Mouse (Mus musculus): Measurements from ENCODE around the gene Pam16.

Pam16 gene

DNA sequence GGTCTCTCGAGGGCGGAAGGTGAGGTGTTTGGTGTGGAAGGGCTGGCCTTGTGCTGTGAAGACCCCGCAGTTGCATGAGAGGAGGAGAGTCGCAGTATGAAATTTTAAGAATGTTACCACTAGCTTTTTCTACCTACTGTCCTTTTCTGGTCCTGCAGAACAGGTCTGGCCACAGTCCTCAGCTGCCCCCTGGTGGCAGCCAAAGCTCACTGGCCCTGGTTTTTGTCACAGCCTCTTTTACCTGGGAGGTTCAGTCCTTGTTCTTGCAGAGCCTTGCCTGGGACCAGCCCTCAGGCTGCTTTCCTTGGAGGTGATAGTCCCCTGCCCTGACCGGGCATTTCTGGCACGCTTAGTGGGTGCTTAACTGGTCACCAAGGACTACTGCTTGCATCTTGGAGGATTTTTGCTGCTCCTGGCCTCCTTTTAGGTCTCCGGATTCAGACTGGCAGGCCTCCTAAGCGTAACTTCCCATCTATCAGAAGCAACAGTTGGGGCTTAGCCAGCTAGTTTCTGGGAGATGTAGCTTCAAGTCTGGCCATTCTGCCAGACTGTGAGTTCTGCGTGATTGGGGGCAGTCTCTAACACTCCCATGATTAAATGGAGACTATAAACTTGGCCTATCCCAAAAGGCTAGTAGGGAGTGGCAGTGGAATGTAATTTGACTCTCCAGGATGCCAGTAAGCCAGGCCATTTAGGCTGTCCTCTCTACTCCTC, 16.8 kb downstream of the Pam16 start:
- peak; percentile 84 for DNase-seq

DNA sequence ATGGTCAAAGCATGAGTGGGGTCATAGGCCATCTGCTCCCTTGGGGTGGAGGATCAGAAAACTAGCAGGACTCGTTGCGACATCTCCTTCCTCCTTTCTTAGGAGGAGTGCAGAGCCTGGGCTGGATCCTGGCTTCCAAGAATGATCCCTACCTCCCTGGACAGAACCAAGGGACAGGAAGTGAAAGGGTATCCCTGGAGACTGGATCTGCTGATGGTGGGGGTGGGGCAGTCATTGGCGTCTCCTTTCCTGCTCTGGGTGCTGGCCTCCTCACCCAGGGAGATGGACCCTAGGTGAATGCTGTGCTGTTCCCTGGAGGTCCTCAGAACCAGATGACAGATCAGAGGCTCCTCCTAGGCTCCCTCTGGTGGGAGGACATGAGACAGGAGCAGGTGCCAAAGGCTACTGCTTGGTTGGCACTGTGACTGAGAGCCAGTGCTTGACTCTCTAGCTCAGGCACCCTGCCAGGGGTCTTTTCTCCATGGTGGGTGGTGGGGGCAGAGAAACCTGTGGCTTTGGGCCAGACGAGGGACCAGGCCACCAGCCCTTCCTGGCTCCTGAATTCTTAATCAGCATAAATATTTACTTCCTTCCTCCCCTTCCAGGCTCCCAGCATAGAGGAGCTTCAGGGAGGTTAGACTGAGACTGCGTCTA, 18.2 kb downstream of the Pam16 start:
- DNase-seq = peak; percentile 74

DNA sequence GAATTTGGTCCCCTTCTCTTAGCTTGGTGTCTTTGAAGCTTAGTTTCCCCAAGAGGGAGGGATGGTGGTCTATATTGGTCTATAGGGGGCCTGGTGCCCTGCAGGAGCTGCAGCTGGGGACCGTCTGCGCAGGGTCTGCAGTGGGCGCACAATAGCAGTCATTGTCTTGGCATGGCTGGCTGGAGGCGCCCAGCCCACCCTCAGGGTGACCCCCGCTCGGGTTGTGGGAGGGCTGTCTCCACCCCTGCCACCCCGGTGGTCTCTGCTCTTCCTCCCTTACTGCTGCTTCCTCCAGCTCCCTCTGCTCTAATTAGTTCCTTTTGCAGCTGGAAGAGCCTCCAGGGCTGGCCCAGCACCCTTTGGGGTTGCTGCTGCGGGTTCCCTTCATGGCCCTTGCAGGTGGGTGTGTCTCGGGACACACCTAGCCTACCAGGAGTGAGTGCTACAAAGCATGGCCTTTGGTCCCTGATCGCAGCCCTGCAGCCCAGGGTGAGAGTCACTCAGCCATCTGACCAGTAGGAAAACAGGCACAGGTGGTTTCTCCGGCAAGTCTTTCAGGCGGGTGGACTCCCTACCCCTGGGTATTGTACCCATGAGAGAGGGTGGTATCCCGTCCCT, 19.2 kb downstream of the Pam16 start:
- DNase-seq = peak; percentile 88

DNA sequence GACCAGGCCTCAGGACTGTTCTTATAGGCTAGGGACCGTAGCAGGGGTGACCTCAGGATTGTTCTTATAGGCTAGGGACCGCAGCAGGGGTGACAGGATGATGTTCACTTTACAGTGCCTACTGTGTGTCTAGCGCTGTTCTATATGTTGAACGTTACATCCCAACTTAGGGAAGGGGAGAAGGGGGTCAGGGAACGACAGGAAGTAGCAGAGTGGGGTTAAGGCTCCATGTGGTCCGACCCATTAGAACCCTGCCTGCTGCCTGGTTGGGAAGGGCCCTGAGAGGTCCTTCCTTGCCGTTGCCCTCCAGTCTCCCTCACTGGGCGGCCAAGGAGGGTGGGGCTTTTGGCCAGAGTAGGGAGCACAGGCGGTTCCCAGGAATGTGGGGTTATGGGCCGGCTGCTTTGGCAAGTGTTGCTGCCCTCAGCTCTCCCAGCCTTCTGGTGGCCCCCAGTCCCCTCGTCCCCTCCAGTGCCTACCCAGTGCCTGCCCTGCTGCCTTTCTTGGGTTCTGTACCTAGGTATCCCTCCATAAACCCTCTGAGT, 20.4 kb downstream of the Pam16 start:
- no peak for DNase-seq

DNA sequence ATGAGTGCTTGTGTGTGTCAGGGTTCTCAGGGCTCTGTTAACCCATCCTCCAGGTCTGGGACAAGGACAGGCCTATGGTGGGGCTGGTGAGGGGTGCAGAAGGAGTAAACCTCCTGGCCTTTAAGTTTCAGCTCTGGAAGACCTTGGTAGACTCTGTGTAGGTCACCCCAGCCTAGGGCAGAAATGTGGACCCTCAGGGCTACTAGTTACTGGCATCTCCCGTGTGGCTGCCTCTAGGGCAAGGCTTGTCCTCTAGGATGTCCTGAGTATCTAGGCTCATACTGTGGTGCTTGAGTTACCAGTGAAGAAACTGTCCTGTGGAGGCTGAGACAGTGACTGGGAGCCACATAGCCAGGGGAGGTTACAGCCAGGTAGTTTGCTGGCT, 21.3 kb downstream of the Pam16 start:
- no peak for DNase-seq

DNA sequence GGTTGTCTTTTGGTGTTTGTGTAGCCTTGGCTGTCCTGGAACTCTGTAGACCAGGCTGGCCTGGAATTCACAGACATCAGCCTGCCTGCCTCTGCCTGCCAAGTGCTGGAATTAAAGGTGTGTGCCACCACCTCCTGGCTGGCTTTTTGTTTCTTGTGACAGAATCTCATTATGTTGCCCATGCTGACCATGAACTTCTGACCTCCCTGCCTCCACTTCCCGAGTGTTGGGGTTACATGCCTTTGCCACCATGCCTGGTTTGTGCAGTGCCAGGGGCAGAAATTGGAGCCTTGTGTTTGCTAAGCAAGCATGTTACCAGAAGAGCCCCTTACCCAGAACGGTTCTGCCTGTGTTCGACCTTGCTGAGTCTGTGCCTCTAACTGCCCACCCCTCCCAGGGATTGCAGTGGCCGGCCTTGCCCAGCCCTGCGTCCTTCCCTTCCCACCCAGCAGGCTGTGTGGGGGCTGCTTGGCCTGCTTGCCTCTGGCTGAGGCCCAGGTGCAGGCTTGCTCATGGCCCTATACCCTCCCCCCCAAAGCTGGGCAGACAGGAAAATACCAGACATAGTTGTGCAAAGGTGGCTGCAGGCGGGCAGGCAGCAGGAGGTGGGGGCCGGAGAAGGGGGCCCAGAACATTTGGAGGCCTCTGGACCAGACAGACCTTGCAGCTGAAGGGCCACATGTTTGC, 21.9 kb downstream of the Pam16 start:
- DNase-seq = peak; percentile 27

DNA sequence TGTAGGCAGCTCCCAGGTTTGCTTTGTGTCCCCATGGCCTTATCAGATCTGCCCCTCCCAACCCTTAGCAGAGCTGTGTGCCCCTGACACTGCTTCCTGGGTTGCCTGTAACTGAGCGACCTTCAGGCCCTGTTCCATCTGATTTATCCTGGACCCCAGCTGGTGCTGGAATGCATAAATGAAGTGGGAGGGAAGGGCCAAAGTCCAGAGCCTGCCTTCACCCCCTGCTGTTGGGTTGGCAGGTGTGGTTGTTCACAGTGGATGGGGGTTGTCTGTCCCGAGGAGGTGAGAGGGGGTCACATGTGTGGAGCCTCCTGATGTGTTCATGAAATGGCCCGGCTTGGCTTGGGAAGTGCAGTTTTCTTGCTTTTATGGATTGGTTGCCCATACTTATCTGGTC, 22.6 kb downstream of the Pam16 start:
- DNase-seq = peak; percentile 36

DNA sequence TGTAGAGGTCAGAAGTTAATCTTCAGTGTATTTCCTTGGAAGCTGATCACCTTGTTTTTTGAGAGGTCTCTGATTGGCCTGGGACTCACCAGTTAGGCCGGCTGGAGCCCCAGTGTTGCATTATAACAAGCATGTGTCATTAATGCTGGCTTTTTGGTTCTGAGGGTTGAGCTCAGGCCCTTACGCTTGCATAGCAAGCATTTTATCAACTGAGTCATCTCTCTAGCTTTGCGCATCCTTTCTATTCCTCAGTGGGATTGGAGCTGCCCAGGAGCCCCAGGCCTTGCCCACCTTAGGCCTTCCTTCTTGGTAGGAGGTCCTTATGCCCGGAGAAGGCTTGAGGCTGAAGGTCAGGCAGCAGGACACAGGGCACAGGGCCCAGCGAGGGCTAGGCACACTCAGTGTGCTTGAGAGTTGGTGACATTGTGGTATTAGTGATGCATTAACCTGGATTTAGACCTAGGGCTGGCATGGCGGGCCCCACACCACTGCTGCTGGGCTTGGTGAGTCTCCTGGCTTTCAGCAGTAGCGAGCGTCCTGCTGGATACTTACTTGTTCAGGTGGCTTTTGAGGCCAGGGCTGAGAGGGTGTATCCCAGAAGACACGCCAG, 24.0 kb downstream of the Pam16 start:
- no peak for DNase-seq

DNA sequence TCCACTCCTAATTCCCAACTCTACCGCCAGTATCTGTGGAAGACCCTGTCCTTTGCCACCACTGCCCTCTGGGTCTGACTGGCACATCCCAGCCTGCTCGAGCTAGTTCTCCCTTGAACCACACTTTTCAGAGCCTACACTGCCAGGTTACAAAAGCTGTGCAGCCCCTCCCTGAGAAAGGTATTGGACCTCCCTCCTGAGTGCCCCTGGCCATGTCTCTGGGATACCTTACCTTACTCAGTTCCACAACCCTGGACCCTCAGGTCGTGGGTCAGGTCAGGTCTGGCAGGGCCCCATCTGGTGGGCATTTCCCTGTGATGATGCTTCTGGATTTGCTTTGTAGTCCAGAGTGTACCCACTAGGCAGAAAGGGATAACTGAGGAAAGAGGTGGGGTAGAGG, 25.2 kb downstream of the Pam16 start:
- no peak for DNase-seq

DNA sequence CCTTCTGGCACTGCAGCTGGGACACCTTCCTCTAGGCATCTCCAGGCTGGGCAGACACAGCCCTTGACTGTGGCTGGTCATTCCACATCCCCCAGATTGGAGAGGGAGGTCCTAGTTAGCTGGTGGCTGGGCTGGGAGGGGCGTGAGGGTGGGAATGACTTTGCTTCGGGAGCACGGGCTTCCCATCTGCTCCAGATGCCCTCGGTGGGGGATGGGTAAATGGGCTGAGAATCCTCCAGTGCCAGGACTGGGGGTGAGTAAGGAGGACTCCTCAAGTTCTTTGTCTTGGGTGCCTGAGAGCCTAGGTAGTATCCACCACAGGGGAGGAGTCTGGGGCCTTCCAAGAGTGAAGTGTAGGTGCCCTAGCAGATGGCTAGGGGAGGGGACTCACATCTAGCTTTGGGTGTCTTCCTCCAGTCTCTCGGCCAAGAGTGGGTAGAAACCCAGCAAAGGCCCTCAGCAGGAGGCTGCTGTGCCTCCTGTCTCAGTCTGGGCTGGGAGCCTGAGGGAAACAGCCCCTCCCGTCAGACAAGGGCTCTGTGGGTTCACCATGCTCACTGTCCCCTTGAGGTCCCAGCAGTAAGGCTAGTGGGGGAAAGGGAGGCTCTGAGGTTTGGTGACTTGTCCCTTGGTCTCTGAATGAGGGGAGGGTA, 25.8 kb downstream of the Pam16 start:
- DNase-seq = peak; percentile 80

DNA sequence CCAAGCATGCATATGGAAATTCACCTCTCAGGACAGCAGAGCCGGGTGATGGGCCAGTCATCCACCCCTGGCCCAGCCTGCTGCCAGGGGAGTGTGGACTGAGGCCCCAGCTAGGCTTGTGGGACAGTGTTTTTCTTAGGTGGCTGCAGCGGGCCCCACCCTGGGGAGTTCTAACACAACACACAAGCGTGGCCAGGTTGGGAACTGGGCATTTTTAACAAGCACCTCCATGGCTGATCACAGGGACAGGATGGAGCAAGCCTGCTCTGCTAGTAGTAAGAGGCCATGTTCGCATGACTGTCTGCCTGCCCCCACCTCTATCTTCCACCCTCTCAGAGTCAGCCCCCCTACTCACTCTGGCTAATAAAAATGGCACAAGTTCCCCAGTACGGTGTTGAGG, 26.7 kb downstream of the Pam16 start:
- no peak for DNase-seq

DNA sequence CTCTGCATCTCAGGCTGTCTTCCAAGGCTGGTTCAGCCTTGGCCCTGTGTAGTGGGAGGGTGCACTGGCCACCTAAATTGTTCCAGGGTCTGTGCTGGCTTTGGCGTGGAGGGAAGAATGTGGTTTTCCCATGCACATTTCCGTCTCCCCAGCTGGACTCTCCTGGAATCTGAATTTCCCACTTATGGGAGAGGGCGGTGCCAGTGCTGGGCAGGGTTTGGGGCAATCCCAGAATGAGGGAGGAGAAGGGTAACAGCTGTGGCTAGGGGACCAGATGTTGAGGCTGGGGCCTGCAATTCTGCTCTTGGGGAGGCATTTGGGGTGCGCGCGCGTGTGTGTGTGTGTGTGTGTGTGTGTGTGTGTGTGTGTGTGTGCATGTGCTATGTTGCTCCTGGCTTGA, 27.5 kb downstream of the Pam16 start:
- DNase-seq = no peak

DNA sequence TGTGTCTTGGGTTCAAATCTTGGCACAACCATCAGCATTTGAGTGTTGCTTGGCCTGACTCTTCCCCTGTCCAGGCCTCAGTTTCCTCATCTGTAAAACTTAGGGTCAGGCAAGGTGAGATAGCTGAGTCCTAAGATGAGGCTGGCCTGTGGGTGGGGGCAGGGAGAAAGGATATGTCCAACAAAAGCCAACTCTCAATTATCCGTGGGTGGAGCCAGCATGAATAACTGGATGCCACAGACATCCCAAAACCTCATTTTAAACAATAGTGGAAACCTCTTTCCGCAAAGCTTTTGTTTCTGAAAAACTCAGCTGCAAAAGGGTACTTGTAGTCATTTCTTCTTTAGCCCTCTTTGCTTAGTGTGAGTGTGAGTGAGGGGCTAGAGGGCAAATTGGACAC, 28.0 kb downstream of the Pam16 start:
- no peak for DNase-seq

DNA sequence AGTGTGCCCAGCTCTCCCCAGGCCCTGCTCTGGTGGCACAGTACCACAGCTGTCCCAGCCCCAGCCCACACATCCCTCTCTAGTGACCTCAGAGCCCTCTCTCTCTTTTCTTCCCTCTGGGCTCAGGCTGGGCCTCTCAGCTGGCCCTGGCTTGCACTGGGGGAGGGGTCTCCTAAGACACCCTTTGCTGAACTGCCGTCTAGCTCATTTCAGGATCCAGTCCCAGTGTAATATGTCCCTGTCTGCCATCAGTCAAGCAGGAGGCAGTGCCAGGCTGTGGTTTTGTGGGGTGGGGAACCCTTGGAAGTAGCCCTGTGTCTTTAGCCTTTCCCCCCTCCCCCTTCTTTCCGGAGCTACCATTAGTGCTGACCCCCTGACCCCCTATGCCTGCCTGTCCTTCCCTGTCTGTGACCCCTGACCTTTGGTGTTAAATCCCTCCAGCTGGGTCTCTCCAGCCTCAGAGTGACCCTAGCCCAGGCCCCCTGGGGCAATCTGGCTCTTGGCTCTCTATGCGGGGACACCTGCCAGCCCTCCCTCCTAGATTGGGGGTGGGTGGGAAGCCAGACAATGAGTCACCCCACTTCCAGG, 28.6 kb downstream of the Pam16 start:
- DNase-seq = peak; percentile 67

DNA sequence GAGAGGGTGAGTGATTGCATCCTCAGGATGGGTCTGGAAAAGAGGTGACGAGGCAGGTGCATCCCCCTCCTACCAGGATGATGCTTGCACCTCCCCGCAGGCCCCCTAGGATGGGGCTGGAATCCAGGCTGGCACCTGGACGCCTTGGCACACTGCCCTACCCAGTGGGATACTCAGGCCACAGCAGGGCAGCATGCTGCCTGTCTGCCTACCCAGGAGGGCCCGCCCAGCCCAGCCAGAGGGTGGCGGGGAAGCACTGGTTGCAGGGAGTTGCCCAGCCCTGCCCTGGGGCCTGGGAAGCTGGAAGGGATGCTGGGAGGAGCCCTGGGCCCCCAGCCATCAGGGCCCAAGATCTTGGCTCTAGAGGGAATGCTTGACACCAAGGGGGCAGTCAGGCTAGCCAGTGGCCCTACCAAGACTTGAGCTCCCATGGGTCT, 29.2 kb downstream of the Pam16 start:
- DNase-seq = peak; percentile 64

DNA sequence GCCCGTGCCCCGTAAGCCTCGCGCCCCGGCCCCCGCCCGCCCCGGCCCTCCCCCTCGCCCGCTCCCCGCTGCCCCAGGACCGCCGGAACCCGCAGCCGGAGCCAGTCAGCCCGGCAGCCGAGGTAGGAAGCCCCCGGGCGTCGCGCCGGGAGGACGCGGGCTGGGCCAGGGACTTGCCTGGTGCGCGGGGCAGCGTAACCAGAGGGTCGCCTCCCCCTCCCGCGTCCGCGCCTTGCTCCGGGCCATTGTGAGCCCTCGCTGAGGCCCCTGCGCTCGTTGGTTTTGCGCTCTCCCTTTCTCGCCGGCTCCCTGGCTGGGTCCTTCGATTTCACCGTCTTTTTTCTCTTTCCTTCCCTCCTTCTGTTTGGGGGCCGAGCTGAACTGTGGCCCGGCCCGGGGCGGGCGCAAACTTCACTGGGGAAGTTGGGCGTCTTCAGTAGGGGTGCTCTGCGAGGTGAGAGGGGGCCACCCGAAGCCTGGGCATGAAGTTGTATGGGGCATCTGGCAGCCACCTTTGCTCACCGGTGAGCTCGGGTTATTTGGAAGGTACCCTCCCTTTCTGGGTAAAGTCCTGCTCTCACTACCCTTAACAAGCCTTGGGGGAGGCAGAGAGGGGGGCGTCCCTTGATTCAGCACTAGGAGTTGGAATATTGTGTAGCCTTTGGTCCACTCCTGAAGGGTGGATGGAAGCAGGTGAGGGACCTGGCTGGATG, 29.8 kb downstream of the Pam16 start:
- DNase-seq = no peak

DNA sequence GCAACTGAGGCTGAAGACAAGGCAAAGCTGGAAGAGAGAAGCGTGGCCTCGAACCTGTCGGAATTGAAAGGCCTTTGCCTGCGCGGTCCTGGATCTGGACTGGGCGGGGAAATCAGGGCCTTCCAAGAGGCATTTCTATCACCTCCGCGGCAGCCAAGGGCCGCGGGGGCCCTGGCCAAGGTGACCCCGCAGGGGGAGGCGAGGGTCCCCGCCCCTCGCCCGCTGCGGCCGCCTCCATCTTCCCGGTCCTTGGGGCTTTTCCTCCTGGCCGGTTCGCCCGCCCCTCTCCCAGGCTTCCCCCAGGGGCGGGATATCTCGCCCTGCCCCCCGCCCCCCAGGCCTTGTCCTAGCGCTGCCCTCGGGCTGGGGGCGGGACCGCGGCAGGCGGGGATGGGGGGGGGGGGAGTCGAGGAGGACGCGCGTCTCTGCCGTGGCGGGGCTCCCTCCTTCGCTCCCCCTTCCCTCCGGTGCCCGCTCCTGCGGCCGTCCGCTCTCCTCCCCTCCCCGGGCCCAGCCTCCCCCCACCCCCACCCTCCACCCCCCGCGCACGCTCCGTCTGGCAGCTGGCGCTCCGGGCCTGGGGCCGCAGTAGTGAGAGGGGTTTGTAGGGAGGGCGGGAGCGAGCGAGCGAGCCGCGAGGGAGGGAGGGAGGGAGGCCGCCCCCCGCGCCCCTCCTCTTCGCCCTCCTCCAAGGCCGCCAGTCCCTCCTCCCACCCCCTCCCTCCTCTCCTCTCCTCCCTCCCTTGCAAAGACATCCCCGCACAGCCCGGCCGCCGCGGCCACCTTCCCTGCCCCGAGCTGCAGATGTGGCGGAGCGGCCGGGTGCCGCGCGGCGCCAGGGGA, 30.6 kb downstream of the Pam16 start, which contains the start of gene Glis2:
Gene Glis2 (plus strand): TSS at position 743 of the 843 bp plus-strand sequence.
- peak; percentile 97 for DNase-seq

DNA sequence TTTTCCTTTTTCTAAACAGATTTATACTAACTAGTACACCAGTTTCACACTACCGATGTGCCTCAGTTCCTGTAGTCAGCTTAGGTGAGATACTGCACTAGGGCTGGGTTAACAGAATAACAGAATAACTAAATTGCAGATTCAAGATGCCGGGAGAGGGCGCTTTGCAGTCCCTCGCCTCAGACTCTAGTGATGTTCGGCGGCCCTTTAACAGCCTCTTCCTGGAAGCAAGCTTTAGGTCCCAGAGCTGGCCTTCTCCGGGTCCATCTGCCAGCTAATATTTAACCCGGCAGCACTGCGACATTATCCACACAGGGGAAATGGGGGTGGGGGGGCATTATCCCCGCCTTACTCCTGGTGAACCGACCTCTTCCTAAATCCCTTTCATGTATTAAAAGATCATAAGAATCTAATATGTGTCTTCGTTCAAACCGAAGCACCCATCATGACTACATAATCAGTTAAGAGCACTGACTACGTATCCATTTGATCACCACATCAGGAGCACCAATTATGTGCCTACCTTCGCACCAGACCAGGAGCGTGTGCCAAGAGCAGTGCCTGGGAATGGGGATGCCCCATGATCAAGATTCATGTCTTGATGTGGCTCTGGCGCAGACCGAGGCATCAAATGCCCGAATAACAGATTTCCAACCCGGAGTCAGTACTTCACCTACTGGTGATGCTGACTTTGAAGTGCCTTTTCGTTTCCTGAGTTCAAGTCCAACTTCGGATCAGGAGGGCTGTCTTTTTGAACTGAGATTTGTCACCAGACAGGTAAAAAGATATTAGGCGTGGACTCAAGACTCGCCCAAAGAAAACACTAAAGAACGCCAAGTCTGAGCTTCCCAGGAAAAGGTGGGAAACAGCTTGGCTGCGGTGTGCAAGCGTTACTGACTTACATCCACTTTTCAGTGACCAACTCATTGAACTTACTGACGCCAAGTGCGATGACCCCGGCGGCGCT, 31.6 kb downstream of the Pam16 start:
- peak; percentile 86 for DNase-seq

DNA sequence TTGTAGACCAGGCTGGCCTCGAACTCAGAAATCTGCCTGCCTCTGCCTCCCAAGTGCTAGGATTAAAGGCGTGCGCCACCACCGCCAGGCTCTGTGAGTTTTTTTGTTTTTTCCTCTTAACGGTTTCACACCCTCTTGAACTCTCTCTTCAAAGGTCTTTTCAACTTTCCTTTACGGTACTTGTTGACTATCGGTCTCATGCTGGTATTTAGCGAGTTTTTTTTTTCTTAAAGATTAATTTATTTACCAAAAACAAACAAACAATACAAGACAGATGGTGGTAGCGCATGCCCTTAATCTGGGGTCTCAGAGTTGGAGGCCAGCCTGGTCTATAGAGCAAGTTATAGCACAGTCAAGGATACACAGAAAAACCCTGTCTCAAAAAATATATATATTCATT, 34.6 kb downstream of the Pam16 start:
- no peak for DNase-seq
